Mouse (Mus musculus): ENCODE results near the gene Tcte1.

Tcte1 gene

GRCm38 (mm10) chr17:45566360-45567161 lies 43.3 kb downstream of the Tcte1 start:
- DNase-seq, result no peak

- no peak for DNase-seq
Observed at GRCm38 (mm10) chr17:45567162-45567601, 43.9 kb downstream of the Tcte1 start.

- no peak for DNase-seq
Observed at GRCm38 (mm10) chr17:45568990-45569389, 45.8 kb downstream of the Tcte1 start.

- DNase-seq, result no peak
Observed at GRCm38 (mm10) chr17:45569999-45570398, 46.8 kb downstream of the Tcte1 start.

- DNase-seq, result peak; percentile 77
Observed at GRCm38 (mm10) chr17:45572103-45573086, 49.2 kb downstream of the Tcte1 start.

- peak; percentile 97 for DNase-seq
Observed at GRCm38 (mm10) chr17:45573087-45573779, 50.0 kb downstream of the Tcte1 start, which contains the start of gene Hsp90ab1. Gene Hsp90ab1, minus strand, starts transcription at chr17:45573271.

- DNase-seq, result peak; percentile 97
Observed at GRCm38 (mm10) chr17:45573780-45574123, 50.5 kb downstream of the Tcte1 start.

GRCm38 (mm10) chr17:45574129-45574761 lies 51.0 kb downstream of the Tcte1 start:
- peak; percentile 77 for DNase-seq

GRCm38 (mm10) chr17:45575123-45575897 lies 52.1 kb downstream of the Tcte1 start:
- DNase-seq, result no peak

- DNase-seq, result no peak
Observed at GRCm38 (mm10) chr17:45578242-45578641, 55.0 kb downstream of the Tcte1 start.

GRCm38 (mm10) chr17:45578843-45579242 lies 55.6 kb downstream of the Tcte1 start:
- DNase-seq, result no peak

- peak; percentile 80 for DNase-seq
Observed at GRCm38 (mm10) chr17:45579554-45579953, 56.3 kb downstream of the Tcte1 start.

GRCm38 (mm10) chr17:45580958-45581477 lies 57.8 kb downstream of the Tcte1 start:
- no peak for DNase-seq

- DNase-seq, result peak; percentile 65
Observed at GRCm38 (mm10) chr17:45581567-45581983, 58.3 kb downstream of the Tcte1 start.

- no peak for DNase-seq
Observed at GRCm38 (mm10) chr17:45582188-45582587, 59.0 kb downstream of the Tcte1 start.

GRCm38 (mm10) chr17:45582715-45583355 lies 59.6 kb downstream of the Tcte1 start:
- no peak for DNase-seq

GRCm38 (mm10) chr17:45584096-45584896 lies 61.1 kb downstream of the Tcte1 start:
- DNase-seq, result peak; percentile 85

- DNase-seq, result peak; percentile 77
Observed at GRCm38 (mm10) chr17:45584939-45585678, 61.9 kb downstream of the Tcte1 start.
